Comparison of ENCODE assay signal across 20 mouse cellular contexts in the genomic region with DNA sequence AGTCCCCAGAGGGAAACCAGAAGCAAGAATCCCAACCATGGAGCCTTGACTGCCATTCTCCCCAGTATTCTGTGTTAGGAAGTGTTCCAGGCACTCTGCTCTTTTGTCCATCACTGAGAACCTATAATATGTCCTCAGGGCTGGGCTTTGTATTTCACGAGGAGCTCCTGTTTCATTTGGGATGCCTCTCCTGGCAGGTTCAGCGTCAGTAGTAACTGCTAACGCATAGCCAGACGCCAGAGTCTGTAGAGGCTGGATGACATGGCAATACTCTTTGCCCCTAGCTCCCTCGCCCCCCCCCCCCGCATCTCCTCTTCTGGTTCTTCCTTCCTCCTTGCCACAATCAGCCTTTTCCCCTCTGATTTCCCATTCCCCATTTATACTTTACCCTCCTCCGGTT. TPM values are rescaled to one million over a fixed set of nuclear protein-coding genes. Genes with fewer than 3 reads are reported as not detected.
"Had no signal": no experiment of that assay in that cellular context is flagged by ENCODE, and none has a peak within 500 bp of the region (broad histone marks: within the 10 kb centered on the region; RNA-seq: fewer than 3 reads in every experiment).

A gene (minus strand): TSS at position 101 of the 400 bp plus-strand sequence.

- H3K9ac ChIP-seq: limb, embryonic 12.5 days; limb, embryonic 15.5 days; liver, embryonic 14.5 days; liver, postnatal 0 days; midbrain, embryonic 12.5 days; midbrain, embryonic 15.5 days; neural tube, embryonic 13.5 days had no signal

- H3K36me3 ChIP-seq: limb, embryonic 12.5 days; limb, embryonic 15.5 days; midbrain, embryonic 12.5 days; midbrain, embryonic 15.5 days; neural tube, embryonic 13.5 days had no signal

- H3K4me2 ChIP-seq: limb, embryonic 12.5 days; limb, embryonic 15.5 days; liver, embryonic 11.5 days; midbrain, embryonic 12.5 days; midbrain, embryonic 15.5 days; neural tube, embryonic 13.5 days had no signal

- H3K27ac ChIP-seq: limb, embryonic 12.5 days; limb, embryonic 15.5 days; liver, embryonic 14.5 days; midbrain, embryonic 12.5 days; midbrain, embryonic 15.5 days; neural tube, embryonic 13.5 days; stomach, postnatal 0 days had no signal

- H3K9me3 ChIP-seq: limb, embryonic 12.5 days; limb, embryonic 15.5 days; midbrain, embryonic 12.5 days; midbrain, embryonic 15.5 days; neural tube, embryonic 13.5 days had no signal

- DNase-seq: kidney, adult 18-20 months; kidney, adult 9 months; kidney, postnatal 14 days; kidney, postnatal 4 days; left cerebral cortex, postnatal 4 days; liver, postnatal 0 days; thymus, postnatal 14 days had no signal

- ATAC-seq: inflammation-experienced regulatory T-cells, adult 6 months; intestine, embryonic 16.5 days; liver, postnatal 0 days; lung, postnatal 0 days; midbrain, embryonic 15.5 days had no signal

- H3K4me3 ChIP-seq: limb, embryonic 12.5 days; limb, embryonic 15.5 days; midbrain, embryonic 12.5 days; midbrain, embryonic 15.5 days; myocyte; neural tube, embryonic 13.5 days had no signal

RNA-seq across cellular contexts. Expression of the gene that starts here (rescaled TPM):
- total RNA-seq: left cerebral cortex, postnatal 4 days; monocyte, adult 5-6 weeks had no signal
- polyA plus RNA-seq: midbrain, embryonic 12.5 days; midbrain, embryonic 15.5 days had no signal
